Mouse (Mus musculus): ENCODE measurements around the gene Fasn. TPM values are rescaled to one million over a fixed set of nuclear protein-coding genes. Genes with fewer than 3 reads are reported as not detected.
A peak's percentile ranks its signal among the peaks of the same experiment; 100 is the strongest.

Fasn gene
- polyA plus RNA-seq, 1 experiment from 2014 or later, result 49.3 TPM

DNA sequence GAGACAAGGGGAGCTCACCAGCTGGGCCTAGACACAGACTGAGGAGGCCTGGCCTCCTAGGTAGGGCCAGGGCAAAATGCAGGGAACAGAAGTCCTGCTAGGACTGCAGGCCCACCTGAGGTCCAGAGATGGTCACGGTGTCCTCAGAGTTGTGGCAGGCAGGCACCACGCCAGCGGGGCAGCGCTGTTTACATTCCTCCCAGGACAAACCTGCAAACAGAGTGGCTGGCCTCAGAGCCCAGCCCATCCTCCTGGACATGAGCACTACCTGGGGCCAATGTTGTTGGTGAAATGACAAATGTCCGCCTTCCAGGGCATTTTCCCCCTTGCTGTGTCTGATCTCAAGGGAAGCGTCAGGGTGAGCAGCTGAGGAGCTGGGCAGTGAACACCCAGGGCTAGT, 7.0 kb downstream of the Fasn start:
- 94% methylated on average over 6 of the region's 6 CpGs for WGBS
- no peak overlapping the region for H3K9ac ChIP-seq
- H3K9me3 ChIP-seq, result no peaks in the 10 kb centered on the region
- peaks cover 99% of the 10 kb centered on the region for H3K36me3 ChIP-seq
- ATAC-seq (ENCODE audit: insufficient number of reproducible peaks, insufficient read depth, low FRiP score, low TSS enrichment, low read depth), result no peak
- no peak overlapping the region for H3K4me3 ChIP-seq
- H3K4me2 ChIP-seq, result no peak overlapping the region
- H3K4me1 ChIP-seq, result peaks cover 19% of the 10 kb centered on the region
- no peaks in the 10 kb centered on the region for H3K27me3 ChIP-seq
- H3K27ac ChIP-seq, result no peak overlapping the region

DNA sequence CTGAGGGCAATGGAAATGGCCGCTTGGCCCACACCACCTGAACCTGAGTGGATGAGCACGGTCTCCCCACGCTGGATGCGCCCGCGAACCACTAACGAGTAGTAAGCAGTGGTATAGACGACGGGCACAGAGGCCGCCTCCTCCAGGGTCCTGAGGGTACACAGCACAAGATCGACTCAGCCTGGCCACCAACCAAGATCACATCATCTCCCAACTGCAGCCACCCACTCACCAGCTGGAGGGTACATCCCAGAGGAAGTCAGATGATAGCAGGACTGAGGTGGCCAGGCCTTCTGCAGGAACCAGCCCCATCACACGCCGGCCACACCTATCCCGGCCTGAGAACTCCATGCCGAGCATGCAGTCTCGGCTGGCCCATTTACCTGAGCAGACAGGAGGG, 12.3 kb downstream of the Fasn start:
- H3K9me3 ChIP-seq, result no peaks in the 10 kb centered on the region
- H3K27ac ChIP-seq, result no peak overlapping the region
- no peak for ATAC-seq (ENCODE audit: insufficient number of reproducible peaks, insufficient read depth, low FRiP score, low TSS enrichment, low read depth)
- H3K36me3 ChIP-seq, result peaks cover 100% of the 10 kb centered on the region
- no peak overlapping the region for H3K4me2 ChIP-seq
- WGBS, result 94% methylated on average over 16 of the region's 16 CpGs
- no peak overlapping the region for H3K9ac ChIP-seq
- H3K27me3 ChIP-seq, result no peaks in the 10 kb centered on the region
- H3K4me3 ChIP-seq, result no peak overlapping the region
- no peaks in the 10 kb centered on the region for H3K4me1 ChIP-seq

DNA sequence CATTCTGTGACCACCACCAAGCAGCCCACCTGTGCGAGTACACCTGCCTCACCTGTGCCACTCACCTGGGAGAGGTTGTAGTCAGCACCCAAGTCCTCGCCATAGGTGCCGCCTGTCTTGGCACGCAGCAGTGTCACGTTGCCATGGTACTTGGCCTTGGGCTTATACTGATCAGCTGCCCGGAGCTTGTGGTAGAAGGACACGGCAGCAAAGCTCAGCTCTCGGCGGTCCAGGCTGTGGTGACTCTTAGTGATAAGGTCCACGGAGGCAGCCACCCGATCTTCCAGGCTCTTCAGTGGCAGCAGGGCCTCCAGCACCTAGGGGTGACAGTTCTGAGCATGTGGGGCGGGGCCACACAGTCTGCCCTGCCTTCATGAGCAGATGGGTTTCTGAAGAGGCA, 16.3 kb downstream of the Fasn start:
- no peak overlapping the region for H3K4me3 ChIP-seq
- 91% methylated on average over 12 of the region's 12 CpGs for whole genome bisulfite sequencing
- H3K36me3 ChIP-seq, result peaks cover 83% of the 10 kb centered on the region
- no peaks in the 10 kb centered on the region for H3K9me3 ChIP-seq
- no peak overlapping the region for H3K9ac ChIP-seq
- no peak overlapping the region for H3K27ac ChIP-seq
- no peaks in the 10 kb centered on the region for H3K27me3 ChIP-seq
- H3K4me1 ChIP-seq, result no peaks in the 10 kb centered on the region
- H3K4me2 ChIP-seq, result no peak overlapping the region
- ATAC-seq (ENCODE audit: insufficient number of reproducible peaks, insufficient read depth, low FRiP score, low TSS enrichment, low read depth), result no peak

DNA sequence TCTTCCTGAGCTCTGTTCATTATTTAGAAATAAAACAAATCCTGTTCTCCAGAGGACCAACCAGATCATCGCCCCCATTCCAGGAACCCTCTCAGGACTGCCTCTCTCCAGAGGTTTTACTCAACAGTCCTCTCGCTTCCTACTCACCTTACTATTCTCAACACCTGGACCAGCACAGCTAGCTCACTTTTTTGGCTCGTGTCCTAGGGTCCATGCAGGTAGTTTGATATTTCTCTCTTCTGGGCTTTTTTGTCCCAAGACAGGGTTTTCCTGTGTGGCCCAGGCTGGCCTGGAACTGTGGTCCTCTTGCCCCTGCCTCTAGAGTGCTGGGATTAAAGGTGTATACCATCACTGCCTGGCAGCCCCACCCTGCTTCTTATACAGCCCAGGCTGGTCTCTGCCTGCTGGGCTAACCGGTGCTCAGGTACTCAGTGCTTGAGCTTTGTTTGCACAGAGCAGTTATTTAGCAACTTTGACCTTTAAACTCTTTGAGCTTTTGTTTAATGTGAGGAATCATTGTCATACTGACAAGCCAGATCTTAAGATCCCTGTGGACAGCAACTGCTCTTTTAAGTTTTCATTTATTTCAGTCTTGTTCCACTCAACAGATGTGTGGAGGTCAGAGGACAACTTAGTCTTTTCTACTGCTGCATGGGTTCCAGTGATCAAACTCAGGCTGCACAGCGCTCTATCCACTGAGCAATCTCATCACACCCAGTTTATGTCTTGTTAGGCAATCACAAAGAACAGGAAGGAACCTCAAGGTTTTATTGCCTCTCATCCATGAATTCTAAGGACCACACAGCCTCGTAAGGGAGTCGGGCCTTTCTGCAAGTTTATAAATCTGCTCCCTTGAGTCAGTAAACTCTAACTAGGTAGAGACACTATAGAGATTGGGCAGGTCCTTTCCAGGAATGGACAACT, 18.7 kb downstream of the Fasn start:
- Histone ChIP-seq H3K4me1 (no peaks in the 10 kb centered on the region), H3K9ac (no peak overlapping the region), H3K27ac (no peak overlapping the region), H3K9me3 (no peaks in the 10 kb centered on the region), H3K27me3 (no peaks in the 10 kb centered on the region), H3K4me2 (no peak overlapping the region), H3K36me3 (peaks cover 59% of the 10 kb centered on the region), H3K4me3 (no peak overlapping the region)
- WGBS, result 89% methylated on average over 7 of the region's 7 CpGs
- no peak for ATAC-seq (ENCODE audit: insufficient number of reproducible peaks, insufficient read depth, low FRiP score, low TSS enrichment, low read depth)

DNA sequence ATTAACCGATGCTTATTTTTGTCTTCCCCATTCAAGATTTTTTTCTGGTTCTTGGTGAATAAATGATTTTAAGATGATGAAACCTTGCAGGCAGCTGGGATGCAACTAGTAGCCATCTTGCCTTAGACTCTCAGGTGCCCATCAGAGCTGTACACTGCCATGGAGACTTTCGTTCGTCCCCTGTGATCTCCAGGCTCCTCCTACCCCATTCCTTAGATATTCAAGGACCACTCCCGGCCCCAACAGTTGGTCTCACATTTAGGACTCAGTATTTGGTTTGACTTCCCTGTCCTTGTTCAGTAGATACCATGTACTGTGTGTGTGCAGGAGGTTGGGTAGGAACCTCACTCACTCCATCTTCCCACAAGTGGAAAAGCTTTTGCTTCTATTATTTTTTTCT, 19.6 kb downstream of the Fasn start:
- H3K9me3 ChIP-seq, result no peaks in the 10 kb centered on the region
- H3K36me3 ChIP-seq, result peaks cover 50% of the 10 kb centered on the region
- no peaks in the 10 kb centered on the region for H3K27me3 ChIP-seq
- H3K9ac ChIP-seq, result no peak overlapping the region
- 68% methylated on average over 4 of the region's 4 CpGs for WGBS
- H3K27ac ChIP-seq, result no peak overlapping the region
- no peak for ATAC-seq (ENCODE audit: insufficient number of reproducible peaks, insufficient read depth, low FRiP score, low TSS enrichment, low read depth)
- peaks cover 6% of the 10 kb centered on the region; the same call in 1 of the 2 replicates for H3K4me1 ChIP-seq
- H3K4me3 ChIP-seq, result no peak overlapping the region
- H3K4me2 ChIP-seq, result no peak overlapping the region

DNA sequence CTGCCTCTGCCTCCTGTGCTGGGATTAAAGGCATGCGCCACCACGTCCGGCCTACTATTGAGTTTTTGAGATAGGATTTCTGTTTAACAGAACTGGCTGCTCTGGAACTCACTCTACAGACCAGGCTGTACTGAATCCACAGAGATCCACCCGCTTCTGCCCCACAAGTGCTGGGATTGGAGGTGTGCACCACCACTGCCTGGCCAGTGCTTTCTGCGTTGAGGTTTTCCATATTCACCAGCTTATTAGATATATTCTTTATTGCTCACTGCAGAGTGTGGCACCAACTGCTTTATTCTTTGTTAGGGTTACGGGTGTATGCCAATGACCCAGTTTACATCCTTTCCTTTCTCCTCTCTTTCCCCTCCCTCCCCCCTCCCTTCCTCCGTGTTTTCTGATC, 20.1 kb downstream of the Fasn start:
- Histone ChIP-seq H3K36me3 (peaks cover 45% of the 10 kb centered on the region), H3K27ac (no peak overlapping the region), H3K4me1 (peaks cover 7% of the 10 kb centered on the region; the same call in 1 of the 2 replicates), H3K9me3 (no peaks in the 10 kb centered on the region), H3K4me2 (no peak overlapping the region), H3K27me3 (no peaks in the 10 kb centered on the region), H3K9ac (no peak overlapping the region), H3K4me3 (no peak overlapping the region)
- ATAC-seq (ENCODE audit: insufficient number of reproducible peaks, insufficient read depth, low FRiP score, low TSS enrichment, low read depth), result no peak
- 78% methylated on average over 7 of the region's 7 CpGs for WGBS

DNA sequence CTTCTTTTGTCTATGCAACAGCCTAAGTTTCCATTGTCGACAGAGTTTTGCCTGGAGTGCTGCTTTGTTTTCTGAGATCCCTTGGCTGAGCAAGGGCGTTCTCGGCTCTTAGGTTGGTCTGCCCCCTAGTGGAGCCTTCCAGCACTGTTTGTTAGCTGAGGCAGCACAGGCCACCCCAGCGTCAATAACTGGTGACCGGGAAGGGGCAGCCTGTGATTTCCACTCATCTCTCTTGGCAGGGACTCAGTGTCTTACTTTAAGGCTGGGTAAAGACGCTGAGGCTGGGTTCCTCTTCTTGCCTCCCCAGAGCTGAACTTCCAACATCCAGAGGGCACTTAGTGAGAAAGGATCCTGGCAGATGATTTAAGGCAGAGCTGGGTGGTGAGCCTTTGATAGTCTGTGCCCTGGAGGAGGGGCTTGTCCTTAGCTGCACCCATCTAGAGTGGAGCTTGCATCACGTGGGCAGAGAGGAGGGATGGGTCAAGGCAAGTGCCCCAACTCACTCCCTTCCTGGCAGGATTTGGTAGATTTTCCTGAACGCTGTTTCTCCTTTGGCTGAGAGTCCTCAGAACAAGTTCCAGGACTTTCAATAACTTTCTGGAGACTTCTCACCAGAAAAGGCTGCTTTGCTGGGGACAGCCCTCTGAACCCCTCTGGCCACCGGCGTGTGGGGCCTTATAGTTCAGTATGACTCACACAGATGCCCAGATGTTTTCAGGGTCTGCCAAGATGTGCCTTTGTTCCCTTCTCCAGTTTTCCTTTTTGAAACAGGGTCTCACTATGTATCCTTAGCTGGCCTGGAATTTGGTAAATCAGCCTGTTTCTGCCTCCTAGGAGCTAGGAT, 24.1 kb downstream of the Fasn start:
- 0 out of 2 replicates have a peak overlapping the region, but pooled peaks have one; percentile 2 for H3K4me3 ChIP-seq
- no peaks in the 10 kb centered on the region for H3K9me3 ChIP-seq
- peaks cover 5% of the 10 kb centered on the region for H3K36me3 ChIP-seq
- H3K9ac ChIP-seq, result peak overlapping the region; percentile 40; the same call in 1 of the 2 replicates
- ATAC-seq (ENCODE audit: insufficient number of reproducible peaks, insufficient read depth, low FRiP score, low TSS enrichment, low read depth), result peak; percentile 73; the same call in 1 of the 2 replicates
- H3K4me2 ChIP-seq, result 0 out of 2 replicates have a peak overlapping the region, but pooled peaks have one; percentile 27
- WGBS, result 10% methylated on average over 10 of the region's 10 CpGs
- H3K4me1 ChIP-seq, result peaks cover 16% of the 10 kb centered on the region
- H3K27me3 ChIP-seq, result no peaks in the 10 kb centered on the region
- peak overlapping the region; percentile 76 for H3K27ac ChIP-seq

DNA sequence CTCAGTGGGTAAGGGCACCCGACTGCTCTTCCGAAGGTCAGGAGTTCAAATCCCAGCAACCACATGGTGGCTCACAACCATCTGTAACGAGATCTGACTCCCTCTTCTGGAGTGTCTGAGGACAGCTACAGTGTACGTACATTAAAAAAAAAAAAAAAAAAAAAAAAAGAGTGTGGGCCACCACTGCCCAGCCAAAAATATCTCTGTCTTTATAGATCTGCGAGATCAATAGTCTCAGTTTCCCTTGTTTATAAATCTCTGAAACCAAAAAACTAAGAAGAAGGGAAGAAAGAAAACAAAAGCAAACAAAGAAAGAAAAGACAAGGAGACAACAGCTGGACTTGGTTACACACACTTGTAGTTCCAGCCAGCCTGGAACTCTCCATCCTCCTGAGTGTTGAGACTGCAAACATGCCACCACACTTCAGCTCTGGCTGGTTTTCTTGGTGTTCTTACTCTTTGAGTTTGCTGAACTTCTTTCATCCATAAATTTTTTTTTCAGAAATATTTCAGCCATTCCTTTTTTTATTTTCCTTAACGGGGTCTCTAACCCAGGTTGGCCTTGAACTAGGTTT, 24.9 kb downstream of the Fasn start:
- no peak for ATAC-seq (ENCODE audit: insufficient number of reproducible peaks, insufficient read depth, low FRiP score, low TSS enrichment, low read depth)
- 63% methylated on average over 6 of the region's 6 CpGs for whole genome bisulfite sequencing
- no peaks in the 10 kb centered on the region for H3K27me3 ChIP-seq
- H3K9ac ChIP-seq, result no peak overlapping the region
- 0 out of 2 replicates have a peak overlapping the region, but pooled peaks have one; percentile 27 for H3K4me2 ChIP-seq
- H3K4me3 ChIP-seq, result no peak overlapping the region
- H3K36me3 ChIP-seq, result peaks cover 5% of the 10 kb centered on the region
- H3K4me1 ChIP-seq, result peaks cover 25% of the 10 kb centered on the region
- peak overlapping the region; percentile 76 for H3K27ac ChIP-seq
- H3K9me3 ChIP-seq, result no peaks in the 10 kb centered on the region

DNA sequence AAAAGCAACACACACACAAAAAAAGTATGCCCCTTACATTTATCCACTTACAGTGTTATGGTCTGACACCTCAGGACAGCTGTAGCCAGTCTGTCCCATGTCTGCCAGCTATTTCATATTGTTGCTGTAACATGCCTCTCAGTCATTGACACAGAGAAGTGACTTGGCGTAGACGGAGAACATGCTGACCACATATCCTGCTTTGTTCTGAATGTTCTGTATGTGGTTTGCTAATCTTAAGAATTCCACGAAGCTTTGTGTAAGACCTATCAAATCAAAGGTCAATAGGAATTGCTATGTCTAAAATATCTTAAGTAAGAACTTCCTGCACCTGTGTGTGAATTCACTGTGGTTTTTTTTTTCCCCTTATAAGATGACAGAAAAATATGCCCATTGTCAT, 26.1 kb downstream of the Fasn start:
- Histone ChIP-seq H3K4me1 (peaks cover 25% of the 10 kb centered on the region), H3K27ac (no peak overlapping the region), H3K4me3 (no peak overlapping the region), H3K27me3 (no peaks in the 10 kb centered on the region), H3K9ac (no peak overlapping the region), H3K36me3 (peaks cover 16% of the 10 kb centered on the region), H3K9me3 (no peaks in the 10 kb centered on the region), H3K4me2 (no peak overlapping the region)
- WGBS, result 82% methylated on average over 3 of the region's 3 CpGs
- no peak for ATAC-seq (ENCODE audit: insufficient number of reproducible peaks, insufficient read depth, low FRiP score, low TSS enrichment, low read depth)

DNA sequence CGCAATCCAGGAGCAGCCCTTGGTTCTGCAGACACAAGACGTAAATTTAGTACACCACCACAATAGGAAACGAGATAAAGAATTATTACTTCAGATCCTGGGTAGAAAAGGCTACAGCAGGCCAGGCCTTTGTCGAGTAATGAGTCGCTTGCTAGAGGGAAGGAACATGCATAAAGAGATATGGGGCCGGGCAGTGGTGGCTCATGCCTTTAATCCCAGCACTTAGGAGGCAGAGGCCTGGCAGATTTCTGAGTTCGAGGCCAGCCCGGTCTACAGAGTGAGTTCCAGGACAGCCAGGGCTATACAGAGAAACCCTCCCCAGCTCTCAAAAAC, 27.8 kb downstream of the Fasn start:
- Histone ChIP-seq H3K9ac (peak overlapping the region; percentile 96), H3K9me3 (no peaks in the 10 kb centered on the region), H3K4me1 (peaks cover 25% of the 10 kb centered on the region), H3K4me3 (peak overlapping the region; percentile 91), H3K27me3 (no peaks in the 10 kb centered on the region), H3K36me3 (peaks cover 33% of the 10 kb centered on the region), H3K27ac (peak overlapping the region; percentile 68), H3K4me2 (peak overlapping the region; percentile 99)
- WGBS, result 31% methylated on average over 8 of the region's 8 CpGs
- ATAC-seq (ENCODE audit: insufficient number of reproducible peaks, insufficient read depth, low FRiP score, low TSS enrichment, low read depth), result no peak

DNA sequence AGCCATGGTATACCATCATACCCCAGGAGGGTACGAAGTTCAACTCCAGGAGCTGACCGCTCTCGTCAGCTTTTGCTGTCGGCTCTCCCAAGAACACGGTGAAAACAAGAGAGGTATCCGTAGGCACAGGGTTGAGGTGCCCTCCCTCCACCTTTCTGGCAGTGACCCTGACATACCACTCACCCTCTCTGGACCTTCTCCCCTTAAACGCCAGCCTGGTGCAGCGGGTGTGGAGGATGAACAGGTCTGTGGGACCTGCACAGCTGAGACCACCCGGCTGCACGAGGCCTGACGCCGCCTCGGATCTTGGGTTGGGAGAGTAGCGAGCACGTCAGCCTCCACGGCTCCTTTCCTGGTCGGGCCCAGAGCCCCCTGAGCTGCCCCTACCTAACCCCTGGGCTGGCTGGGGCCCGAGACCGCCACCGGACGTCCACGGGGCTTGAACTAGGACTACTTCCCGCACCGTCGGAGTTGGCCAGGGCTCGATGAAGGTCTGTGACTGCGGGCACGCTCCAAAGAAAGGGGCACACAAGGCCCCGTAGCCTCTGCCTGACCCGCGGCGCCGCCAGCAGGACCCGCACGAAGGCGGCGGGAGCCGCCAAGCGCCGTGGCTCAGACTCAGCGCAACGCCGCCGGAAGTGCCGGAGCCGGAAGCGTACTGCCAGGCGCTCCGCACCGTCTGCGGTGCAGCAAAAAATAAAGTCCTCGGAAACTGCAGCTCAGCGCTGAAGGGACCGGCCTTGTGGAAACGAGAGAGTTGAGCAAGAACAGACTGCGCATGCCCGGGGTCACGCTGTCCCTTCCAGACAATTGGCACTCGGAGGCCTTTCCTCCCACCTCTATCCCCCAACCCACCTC, 28.4 kb downstream of the Fasn start, which contains the start of gene Dus1l:
Gene Dus1l, minus strand, starts transcription at position 648 of the 858 bp plus-strand sequence.
- Histone ChIP-seq H3K27ac (peak within 1 kb of the TSS; percentile 68), H3K9me3 (no peaks in the 10 kb centered on the region), H3K4me3 (peak within 1 kb of the TSS; percentile 91), H3K27me3 (no peaks in the 10 kb centered on the region), H3K36me3 (peaks cover 39% of the 10 kb centered on the region), H3K9ac (peak within 1 kb of the TSS; percentile 96), H3K4me2 (peak within 1 kb of the TSS; percentile 99), H3K4me1 (peaks cover 25% of the 10 kb centered on the region)
- peak; percentile 74 for ATAC-seq (ENCODE audit: insufficient number of reproducible peaks, insufficient read depth, low FRiP score, low TSS enrichment, low read depth)
- WGBS, result 3% methylated on average over 59 of the region's 59 CpGs

Measured in embryonic facial prominence, embryonic 13.5 days (tissue).